In genomic region chr10:96214946-96215345, GRCm38 (mm10) we compare ENCODE assay signal across 12 mouse cellular contexts.
A peak's percentile ranks its signal among the peaks of the same experiment; 100 is the strongest.
DNase-seq lines count a peak whose midpoint lies in the region; ATAC-seq and TF ChIP-seq lines count a peak whose summit lies in the region.
"Had no signal": no experiment of that assay in that cellular context is flagged by ENCODE, and none has a peak within 500 bp of the region (broad histone marks: within the 10 kb centered on the region; RNA-seq: fewer than 3 reads in every experiment).

No protein-coding gene starts in this region.

- no peaks in the 10 kb centered on the region for H3K9me3 ChIP-seq in lung, postnatal 0 days (ENCODE audit: low read length)
- H3K9me3 ChIP-seq: limb, embryonic 12.5 days; lung, embryonic 15.5 days; midbrain, embryonic 13.5 days; neural tube, embryonic 15.5 days had no signal

- H3K4me1 ChIP-seq in cerebellum, adult 2 months (ENCODE audit: control insufficient read depth, insufficient read depth, low read length), result peaks cover 21% of the 10 kb centered on the region
- H3K4me1 ChIP-seq in lung, postnatal 0 days (ENCODE audit: insufficient read depth, low read depth, low read length), result no peaks in the 10 kb centered on the region
- H3K4me1 ChIP-seq: lung, embryonic 15.5 days had no signal

- WGBS in cerebellum, adult 2 months, result 14% methylated on average over 6 of the region's 6 CpGs
- 80% methylated on average over 6 of the region's 6 CpGs for WGBS in lung, postnatal 0 days

- no peaks in the 10 kb centered on the region for H3K36me3 ChIP-seq in lung, postnatal 0 days (ENCODE audit: insufficient read depth, low read length)
- H3K36me3 ChIP-seq: limb, embryonic 12.5 days; lung, embryonic 15.5 days; midbrain, embryonic 13.5 days; neural tube, embryonic 15.5 days had no signal

- peak overlapping the region; percentile 88 for H3K27ac ChIP-seq in cerebellum, adult 2 months (ENCODE audit: insufficient read depth, low read length)
- no peak overlapping the region for H3K27ac ChIP-seq in lung, postnatal 0 days (ENCODE audit: low read length)
- H3K27ac ChIP-seq: limb, embryonic 12.5 days; lung, embryonic 15.5 days had no signal

- peak; percentile 56 to 59 for DNase-seq in spleen, postnatal 36 days (ENCODE audit: low spot score in 2 of 2)
- DNase-seq in spleen, postnatal 14 days (ENCODE audit: low spot score in 2 of 2), result no peak
- DNase-seq in cerebellum, adult 2 months, result peak; percentile 93 to 99
- peak; percentile 31 for DNase-seq in layer of hippocampus, adult 9-11 months
- DNase-seq in urinary bladder, adult 18-20 months (ENCODE audit: low spot score in 2 of 2), result no peak
- no peak for DNase-seq in lung, postnatal 0 days (ENCODE audit: low spot score)
- DNase-seq: kidney, postnatal 14 days had no signal

- H3K4me2 ChIP-seq in lung, postnatal 0 days (replicated peaks; ENCODE audit: low read depth, low read length), result no peak overlapping the region
- H3K4me2 ChIP-seq: limb, embryonic 12.5 days; lung, embryonic 15.5 days; midbrain, embryonic 13.5 days; neural tube, embryonic 15.5 days had no signal

- ATAC-seq in granulocyte monocyte progenitor cell, adult 5-6 weeks (replicated peaks; ENCODE audit: poor library complexity, severe bottlenecking), result no peak
- ATAC-seq in lung, postnatal 0 days, result no peak

- no peak overlapping the region for H3K9ac ChIP-seq in lung, postnatal 0 days (replicated peaks; ENCODE audit: low read depth)
- H3K9ac ChIP-seq: limb, embryonic 12.5 days; lung, embryonic 15.5 days; midbrain, embryonic 13.5 days; neural tube, embryonic 15.5 days had no signal

- no peak for TF ChIP-seq EP300 in lung, postnatal 0 days (IDR thresholded peaks at IDR 0.05)

- no peak for TF ChIP-seq CTCF in cerebellum, adult 2 months (IDR thresholded peaks at IDR 0.05; ENCODE audit: borderline replicate concordance, insufficient read depth, low read depth, low read length)
- TF ChIP-seq CTCF in lung, postnatal 0 days (IDR thresholded peaks at IDR 0.05), result no peak

- no peaks in the 10 kb centered on the region for H3K27me3 ChIP-seq in cerebellum, adult 2 months (ENCODE audit: control insufficient read depth, insufficient read depth, low read length)
- no peaks in the 10 kb centered on the region for H3K27me3 ChIP-seq in lung, postnatal 0 days (replicated peaks; ENCODE audit: insufficient read depth, low read length)
- H3K27me3 ChIP-seq: limb, embryonic 12.5 days; lung, embryonic 15.5 days; midbrain, embryonic 13.5 days; neural tube, embryonic 15.5 days had no signal

- peak overlapping the region; percentile 40 for H3K4me3 ChIP-seq in cerebellum, adult 2 months (replicated peaks; ENCODE audit: insufficient read depth, low read depth, low read length)
- H3K4me3 ChIP-seq in lung, postnatal 0 days (ENCODE audit: low read depth, low read length), result no peak overlapping the region
- H3K4me3 ChIP-seq: limb, embryonic 12.5 days; lung, embryonic 15.5 days; midbrain, embryonic 13.5 days; neural tube, embryonic 15.5 days had no signal

- peak; percentile 26; the same call in 1 of the 2 replicates for TF ChIP-seq POLR2A in cerebellum, adult 2 months (IDR thresholded peaks at IDR 0.05; ENCODE audit: borderline replicate concordance, insufficient read depth, low read length)

Comparison
In these comparisons a context has a peak if more than half of its experiments do, and no peak if none do; other contexts are left out.
1. DNase-seq: peak in spleen, postnatal 36 days (2 of 2), cerebellum, adult 2 months (2 of 2) and layer of hippocampus, adult 9-11 months (single experiment); none in spleen, postnatal 14 days (0 of 2), urinary bladder, adult 18-20 months (0 of 2) and lung, postnatal 0 days (single experiment).